Mouse (Mus musculus) heart, adult 11 months (tissue): ENCODE data around the gene Jak3.
"Not testable (repeated sequence)": the region's sequence is repeated elsewhere in the genome, so short reads cannot be mapped to it uniquely, and the experiment has no call there.

Source experiments
- DNase-seq: peaks from one replicate; pipeline ENCODE4 v3.0.0; 2022

The Jak3 gene

DNA sequence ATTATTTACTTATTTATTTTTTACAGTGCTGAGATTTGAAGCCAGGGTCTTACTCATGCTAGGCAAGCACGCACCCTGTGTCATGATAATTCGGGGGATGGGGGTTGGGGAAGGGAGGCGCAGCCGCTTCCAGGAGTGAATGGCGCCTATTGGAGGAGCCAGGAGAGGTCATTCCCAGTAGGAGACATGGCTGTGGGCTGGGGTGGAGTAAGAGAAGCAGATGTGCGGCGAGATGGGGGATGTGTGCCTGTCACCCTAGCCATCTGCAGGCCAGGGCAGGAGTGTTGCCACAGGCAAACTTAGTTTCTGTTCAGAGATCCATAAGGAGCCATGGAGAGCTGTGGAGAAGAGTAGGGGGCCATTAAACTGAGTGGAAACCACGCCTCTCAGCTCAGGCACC lies 11.5 kb downstream of the Jak3 start:
- DNase-seq, result no peak

DNA sequence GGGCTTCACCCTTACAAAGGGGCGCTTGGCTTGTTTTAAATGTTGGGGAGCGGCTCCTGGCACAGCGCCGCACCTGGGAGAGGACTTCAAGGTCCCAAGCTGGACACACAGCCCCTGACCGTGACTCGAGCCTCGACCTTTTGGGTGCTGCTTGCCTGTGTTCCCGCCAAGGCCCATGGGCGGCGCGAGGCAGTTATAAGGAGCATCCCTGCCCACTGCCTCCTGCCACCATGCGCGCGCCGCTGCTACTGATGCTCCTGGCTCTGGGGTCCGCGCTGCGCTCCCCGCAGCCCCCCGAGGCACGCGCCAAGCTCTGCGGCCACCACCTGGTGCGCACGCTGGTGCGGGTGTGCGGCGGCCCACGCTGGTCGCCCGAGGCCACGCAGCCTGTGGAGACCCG lies 12.9 kb downstream of the Jak3 start, which contains the start of gene Insl3:
Gene Insl3 (plus strand): TSS at position 187 of the 400 bp plus-strand sequence.
- DNase-seq, result no peak

DNA sequence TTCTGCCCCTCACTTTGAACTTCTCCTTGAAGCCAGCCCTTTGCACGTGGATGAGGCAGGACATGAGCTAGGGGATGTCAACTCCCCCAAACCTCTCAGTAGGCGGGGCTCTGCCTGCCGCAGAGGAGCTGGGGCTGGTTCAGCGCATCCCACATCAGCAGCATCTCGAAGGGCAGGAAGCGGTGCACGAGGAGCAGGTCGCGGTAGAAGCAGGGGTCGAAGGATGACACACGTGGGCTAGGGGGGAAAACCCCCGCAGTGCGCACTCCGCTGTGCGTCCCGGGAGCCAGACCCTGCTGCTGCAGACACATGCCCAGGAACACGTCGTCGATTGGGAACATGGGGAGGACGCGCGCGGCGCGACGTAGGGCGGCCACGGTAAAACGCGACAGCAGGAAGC lies 16.4 kb downstream of the Jak3 start:
- DNase-seq, result no peak

DNA sequence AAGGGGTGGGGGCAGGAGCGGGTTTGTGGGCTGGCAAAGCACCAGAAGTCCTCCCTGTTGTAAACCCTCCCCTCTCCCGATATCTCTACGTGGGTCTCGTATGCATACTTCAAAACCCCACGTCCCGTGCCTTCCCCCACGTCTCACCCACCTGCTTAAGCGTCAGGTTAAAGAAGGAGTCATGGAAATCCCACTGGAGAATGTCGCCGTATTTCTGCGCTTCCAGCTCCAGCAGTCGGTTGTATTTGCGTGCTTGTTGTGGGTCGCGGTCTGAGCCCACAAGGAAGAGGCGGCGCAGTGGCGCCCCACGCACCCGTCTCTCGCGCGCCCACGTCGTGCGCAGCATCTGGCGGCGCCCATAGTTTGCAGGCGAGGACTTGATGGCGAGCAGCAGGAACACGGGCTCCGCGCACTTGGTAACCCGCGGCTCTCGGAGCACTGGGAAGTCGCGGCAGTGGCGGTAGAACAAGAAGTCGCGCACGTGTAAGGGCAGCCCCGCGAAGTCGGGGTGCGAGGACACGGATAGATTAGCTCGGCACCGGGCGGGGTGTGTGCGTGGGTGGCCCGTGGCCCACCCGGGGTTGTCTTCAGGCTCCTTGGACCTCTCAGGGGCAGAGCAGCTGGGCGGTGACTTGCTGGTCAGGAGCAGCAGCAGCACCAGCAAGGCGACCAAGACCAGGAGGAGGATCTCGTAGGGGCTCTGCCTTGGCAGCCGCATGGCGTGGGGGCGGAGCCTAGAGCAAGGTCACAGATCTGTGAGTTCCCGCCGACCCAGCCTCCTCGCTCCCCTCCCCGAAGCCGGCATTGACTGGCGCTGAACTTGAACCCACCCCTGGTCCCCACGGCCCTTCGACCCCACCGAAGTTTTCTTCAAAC lies 17.3 kb downstream of the Jak3 start:
- DNase-seq, result no peak

DNA sequence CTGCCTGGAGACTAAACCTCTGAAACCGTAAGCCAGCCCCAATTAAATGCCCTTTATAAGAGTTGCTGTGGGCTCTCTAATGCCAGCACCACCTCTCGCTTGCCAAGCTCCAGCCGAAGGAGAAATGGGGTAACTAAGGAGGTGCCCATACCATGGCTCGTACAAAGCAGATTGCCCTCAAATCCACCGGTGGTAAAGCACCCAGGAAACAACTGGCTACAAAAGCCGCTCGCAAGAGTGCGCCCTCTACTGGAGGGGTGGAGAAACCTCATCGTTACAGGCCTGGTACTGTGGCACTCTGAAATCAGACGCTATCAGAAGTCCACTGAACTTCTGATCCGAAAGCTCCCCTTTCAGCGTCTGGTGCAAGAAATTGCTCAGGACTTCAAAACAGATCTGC lies 19.4 kb downstream of the Jak3 start:
- DNase-seq, result not testable (repeated sequence)

DNA sequence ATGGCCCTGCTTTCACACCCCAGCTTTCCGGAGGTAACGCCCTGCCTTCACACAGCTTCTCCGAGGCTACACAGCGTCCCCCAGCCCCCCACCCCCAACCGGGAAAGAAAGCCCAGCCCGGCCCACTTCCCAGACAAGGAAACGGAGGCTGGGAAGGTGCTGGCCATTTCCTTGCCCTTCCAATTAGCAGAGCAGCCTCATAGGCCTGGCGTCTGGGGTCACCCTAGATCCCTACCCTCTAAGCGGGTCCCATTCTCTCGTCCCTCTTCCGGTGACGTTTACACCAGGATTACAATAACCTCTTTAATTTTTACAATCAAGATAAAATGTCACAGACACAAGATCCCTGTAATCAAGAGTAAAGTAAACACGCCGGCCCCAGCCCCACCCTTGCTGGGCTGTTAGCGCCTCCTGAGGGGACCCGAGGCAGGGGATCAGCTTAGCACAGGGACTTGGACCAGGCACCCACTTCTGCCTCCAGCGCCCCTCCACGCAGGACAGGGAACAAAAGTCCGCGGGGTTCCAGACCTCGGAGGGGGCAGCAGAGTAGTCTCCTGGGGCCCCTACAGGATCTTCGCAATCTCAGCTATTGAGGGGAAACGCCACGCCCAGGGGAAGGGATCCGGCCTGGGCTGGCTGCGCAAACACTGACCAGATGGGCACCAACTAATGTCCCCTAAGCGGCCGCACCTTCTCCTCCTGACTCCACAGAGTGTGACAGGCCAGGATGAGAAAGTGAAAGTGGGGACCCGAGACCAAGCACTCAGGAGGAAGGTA lies 24.6 kb downstream of the Jak3 start:
- DNase-seq, result peak; percentile 98

DNA sequence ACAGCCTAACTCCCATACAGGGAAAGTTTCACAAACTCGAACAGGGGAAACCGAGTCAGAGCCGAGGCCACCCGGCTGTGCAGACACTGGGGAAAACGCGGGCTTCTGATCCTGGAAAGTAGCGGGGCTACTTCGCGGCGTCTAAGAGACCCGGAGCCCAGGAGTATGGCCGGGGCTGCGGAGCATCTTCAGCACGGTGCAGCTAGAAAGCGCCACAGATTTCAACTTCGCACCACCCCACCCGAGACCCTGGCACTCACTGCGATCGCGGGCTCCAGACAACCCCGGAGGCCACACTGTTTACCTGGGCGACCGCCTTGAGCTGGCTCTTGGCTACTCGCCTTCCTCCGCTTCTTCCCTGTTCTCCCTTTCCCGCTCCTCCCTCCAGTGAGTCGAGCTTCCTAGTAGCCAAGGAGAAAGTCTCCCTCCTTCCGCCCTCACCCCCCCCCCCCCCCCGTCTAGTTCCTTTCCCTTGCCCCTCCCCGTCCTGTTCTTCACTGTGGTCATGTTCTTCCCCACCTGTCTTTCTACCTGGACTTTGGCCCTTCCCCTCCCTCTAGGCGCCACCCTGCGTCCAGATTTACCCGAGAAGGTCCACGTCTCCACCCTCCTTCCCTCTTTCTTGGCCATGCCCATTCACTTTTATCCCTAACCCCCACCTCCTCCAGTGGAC lies 25.5 kb downstream of the Jak3 start, which contains the start of gene B3gnt3:
Gene B3gnt3 (minus strand): TSS at position 376 of the 673 bp plus-strand sequence.
- DNase-seq, result no peak

DNA sequence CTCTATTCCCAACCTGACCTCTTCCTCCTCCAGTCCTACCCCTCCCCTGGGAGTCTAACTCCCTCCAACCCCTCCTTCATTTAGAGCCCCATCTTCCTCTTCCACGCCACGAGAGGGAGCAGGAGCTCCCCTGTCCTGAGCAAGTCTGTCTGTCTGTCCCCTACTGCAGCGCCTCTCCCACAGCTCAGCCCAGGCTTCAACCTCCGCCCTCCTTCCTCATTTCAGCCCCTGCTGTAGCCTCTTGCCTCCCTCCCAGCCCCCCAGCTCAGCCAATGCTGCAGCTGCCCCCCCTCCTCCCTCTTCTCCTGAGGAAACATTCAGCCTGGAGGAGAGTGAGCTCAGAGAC lies 26.0 kb downstream of the Jak3 start:
- no peak for DNase-seq

DNA sequence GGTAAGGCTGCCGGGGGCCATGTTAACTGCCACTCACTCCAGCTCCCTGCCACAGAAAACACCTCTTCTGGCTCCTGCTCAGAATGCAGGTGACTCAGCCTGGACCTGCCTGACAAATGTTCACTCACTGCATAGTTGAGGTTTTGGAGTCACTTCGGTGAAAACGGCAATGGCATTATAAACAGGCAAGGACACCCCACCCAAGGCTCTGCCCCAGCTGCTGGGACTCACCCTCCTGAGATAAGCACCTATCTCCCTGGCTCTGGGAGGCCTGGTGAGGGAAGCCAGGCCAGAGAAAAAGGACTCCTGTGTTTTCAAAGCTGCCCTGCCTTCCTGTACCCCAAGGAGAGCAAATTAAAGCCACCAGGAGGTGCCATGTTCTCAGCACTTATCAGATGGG lies 26.8 kb downstream of the Jak3 start:
- DNase-seq, result no peak

DNA sequence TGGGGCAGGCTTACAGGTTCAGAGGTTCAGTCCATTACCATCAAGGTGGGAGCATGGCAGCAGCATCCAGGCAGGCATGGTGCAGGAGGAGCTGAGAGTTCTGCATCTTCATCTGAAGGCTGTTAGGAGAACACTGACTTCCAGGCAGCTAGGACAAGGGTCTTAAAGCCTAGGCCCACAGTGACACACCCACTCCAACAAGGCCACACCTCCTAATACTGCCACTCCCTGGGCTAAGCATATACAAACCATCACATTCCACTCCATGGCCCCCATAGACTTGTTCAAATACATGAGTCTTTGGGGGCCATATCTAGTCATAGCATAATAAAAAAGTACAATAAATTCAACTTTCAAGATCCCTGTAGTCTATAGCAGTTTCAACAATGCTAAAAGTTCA lies 27.3 kb downstream of the Jak3 start:
- DNase-seq, result not testable (repeated sequence)

DNA sequence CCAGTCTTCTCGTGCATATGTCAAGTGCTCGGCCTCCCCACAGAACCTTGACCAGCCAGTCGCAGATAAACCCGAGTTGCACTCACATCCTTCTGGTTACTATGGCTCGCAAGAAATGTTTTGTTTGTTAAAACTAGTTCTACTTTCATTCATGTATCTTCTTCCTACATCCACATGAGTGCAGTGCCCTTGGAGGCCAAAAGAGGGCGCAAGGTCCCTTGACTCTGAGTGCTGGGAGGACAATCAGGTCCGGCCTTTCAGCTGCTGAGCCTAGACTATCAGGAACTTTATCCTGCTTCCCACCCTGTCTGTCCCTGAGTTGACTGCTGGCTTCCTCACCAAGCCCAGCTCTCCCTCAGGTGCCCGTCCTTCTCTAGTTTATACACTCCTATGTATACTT lies 31.8 kb downstream of the Jak3 start:
- no peak for DNase-seq

DNA sequence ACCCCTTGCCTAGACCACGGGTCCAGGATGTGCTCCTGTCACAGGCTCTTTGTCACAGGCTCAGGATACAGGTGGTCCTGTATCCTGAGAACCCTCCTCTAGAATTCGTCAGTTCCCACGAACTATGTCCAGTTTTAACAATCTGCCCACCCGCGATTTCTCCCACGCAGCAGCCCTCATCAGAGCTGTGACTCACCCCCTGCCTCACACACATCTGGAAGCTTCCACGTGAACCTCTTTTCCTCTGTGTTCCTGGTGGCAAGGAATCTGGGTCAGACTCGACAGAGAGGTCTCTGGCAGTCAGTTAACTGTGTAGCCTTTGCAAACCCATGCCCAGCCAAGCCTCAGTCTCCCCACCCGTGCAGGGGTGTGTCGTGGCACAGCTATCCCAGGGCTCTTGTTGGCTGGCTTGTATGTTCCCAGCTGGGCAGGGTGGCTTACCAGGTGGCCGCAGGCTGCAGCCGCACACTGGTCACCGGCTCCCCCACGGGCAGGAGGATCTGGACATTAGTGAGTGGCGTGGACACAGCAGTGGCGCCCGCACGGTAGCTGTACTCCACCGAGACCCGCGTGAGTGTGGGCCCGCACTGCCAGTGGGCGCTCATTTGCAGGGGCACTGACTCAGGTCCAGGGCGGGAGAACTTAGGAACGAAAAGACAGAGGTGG lies 33.2 kb downstream of the Jak3 start:
- peak; percentile 88 for DNase-seq

DNA sequence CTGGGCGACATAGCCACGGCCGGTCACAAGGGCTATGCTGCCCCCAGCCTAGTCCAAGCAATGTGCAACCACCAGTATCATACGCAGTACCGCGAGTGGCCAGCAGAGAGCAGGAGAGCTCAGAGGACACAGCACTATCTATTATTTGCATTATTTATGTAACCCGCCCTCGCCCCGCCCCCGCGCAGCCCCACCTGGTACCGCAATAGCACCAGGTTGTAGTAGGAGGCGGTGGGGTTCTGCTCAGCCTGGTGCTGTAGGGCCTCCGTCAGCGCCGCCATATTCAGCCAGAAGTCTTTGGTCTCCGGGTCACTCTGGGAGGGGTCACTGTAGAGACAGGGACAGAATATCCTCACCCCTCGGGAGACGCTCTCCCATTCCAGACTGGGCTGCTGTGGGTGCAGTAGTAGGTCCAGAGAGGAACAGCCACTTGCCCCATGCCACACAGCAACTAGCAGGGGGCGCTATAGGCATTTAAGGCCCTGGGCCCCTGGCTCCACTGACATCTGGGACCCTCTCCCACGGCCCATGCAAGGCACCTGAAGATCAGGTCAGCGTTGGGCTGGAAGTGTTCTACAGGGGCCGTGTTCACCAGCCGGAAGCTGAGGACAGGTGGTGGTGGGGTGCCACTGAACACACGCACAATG lies 33.8 kb downstream of the Jak3 start:
- DNase-seq, result peak; percentile 95

DNA sequence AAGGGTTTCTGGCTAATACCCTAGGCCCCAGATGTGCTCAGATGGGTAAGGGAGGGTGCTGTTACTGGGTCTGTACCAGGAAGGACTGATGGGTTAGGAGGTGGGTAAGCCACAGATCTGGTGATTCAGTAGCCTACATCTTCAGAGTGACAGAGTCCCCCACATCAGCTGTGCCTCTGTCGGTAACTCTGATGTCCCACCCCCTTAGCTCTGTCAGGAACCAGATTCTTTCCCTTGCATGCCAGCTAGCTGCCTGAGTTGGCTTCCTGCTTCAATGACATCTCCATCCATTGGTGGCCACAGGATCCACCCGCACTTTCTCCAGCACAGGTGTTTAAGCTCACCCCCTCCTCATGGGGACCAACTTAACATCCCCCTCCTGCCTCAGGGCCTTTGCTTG lies 35.5 kb downstream of the Jak3 start:
- DNase-seq, result no peak

DNA sequence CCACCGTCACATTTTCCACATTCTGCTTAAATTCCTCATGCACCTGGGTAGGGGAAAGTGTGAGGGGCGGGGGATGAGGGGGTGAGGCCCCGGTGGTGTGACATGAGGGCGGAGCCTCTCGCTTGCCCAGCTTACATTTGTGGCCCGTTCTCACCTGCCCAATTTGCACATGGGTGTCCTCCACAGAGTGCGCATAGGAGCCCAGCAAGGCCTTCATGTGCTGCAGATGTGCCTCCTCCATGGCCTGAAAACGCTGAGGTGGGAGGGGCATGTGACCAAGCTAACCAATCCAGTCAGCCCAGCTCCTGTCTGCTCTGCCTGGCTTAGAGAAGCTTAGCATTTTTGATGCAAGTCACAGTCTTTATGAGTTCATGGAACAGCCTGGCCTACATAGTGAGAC lies 39.4 kb downstream of the Jak3 start:
- no peak for DNase-seq

DNA sequence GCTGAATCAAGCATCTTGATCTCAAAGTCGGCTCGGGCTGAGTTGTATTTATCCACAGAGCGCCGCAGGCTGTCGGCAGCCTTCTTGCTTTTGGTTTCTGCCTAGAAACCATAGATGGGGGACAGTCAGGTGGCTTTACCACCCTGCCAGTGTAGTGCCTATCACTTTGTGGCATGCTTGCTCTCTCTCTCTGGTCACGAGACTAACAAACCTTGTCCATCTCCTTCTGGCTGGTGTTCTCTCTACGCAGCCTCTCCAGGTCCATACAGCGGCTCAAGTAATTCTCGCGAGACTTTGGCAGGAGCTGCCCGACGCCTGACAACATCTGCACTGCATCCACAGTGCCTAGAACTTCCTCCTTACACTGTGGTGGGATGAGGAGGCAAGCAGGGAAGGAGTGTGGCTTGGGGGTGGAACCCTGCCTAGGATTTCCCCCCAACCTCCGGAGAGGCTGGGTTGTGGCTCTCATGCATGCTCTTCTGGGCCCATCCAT lies 40.5 kb downstream of the Jak3 start:
- no peak for DNase-seq

DNA sequence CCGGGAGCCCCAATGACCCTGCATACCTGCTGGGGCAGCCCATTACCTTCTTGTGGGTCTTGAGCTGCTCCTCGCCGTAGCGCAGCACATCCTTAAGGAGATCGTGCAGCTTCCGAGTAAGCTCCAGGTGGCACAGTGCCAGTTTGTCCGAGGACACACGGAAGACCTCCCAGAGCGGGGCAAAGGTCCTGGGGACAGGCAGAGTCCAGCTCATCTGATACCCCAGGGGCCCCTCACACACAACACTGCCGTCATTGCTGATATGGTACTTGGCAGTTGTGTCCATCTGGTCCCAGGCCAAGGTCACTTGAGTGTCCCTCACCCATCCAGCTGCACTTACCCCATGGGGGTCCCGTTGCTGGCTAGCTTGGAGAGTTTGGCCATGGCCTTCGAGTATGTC lies 41.0 kb downstream of the Jak3 start:
- peak; percentile 89 for DNase-seq

DNA sequence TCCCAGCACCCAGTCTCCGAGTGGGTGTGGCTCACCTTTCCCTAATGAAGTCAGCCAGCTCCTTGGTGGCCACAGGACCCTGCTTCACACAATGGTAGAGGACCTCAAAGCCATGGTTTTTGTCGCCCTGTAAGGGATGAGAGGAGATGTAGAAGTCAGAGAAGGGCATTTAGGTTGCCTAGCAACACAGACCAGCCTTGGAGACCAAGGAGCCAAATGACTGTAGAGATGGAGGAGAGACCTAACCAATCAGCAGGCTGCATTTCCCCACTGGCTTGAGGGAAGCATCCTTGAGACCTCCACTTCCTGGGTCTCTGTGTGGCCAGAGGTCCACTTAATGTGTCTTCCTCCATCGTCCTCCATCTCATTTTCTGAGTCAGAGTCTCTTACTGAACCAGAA lies 42.2 kb downstream of the Jak3 start:
- no peak for DNase-seq

DNA sequence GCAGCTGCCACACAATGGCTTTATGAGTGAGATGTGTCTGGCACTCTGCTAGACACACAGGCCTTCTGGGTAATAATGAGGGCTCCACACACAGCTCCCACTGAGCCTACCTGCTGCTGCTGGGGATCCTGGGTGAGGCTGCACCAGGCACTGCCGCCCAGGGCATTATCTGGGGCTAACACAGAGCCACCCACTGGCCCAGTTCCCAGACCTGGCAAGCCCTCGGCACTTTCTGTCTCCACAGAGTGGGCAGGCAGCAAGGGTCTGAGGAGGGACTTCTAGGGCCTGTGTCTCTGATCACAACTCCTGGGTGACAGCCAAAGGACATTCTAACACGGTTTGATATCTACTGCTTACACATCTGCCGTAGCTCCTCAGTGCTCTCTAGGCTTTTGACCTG lies 43.1 kb downstream of the Jak3 start:
- DNase-seq, result no peak

DNA sequence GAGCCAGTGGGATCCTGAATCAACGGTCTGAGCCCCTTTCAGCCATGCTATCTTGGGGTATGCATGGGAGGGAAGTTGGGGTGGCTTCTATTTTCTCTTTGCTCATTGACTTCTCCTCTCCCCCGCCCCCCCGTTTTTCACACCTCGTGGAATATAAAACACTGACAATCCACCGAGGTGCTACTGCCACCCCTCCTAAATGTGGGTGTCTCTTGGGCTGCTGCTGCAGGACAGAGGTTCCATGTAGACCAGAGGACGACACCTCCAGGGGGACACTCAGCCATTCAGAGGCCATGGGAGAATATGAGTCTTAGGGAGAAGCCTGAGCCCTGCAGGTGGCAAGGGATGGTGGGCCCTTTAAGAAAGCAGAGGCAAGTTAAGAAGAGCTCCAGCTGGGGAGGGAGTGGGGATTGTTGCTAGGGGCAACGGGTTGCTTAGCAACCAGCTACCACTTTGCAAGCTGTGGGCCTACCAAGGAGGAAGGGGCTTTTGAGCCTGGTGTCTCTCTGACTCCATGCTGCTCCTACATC lies 43.9 kb downstream of the Jak3 start:
- DNase-seq, result no peak

DNA sequence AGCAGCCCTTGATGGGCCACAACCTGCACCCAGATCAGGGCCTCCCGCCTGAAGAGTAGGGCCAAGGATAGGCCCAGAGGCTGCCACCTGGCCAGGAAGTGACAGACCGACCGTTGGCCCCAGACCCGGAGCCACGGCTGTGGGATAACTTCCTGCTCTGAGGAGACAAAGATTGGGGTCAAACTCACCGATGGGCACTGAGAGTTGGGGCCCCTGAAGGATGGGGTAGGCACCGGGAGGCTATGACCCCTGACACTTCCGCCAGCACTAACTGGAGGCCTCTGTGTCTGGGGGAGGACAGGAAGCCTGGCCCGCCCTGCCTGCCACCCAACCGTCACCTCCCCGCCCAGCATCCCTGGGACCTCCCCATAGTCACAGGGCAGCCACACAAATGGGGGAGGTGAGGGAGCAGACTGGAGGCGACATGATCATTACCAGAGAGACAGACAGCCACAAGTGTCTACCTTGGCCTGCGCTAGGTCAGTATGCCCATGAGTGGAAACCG lies 47.0 kb downstream of the Jak3 start:
- no peak for DNase-seq

DNA sequence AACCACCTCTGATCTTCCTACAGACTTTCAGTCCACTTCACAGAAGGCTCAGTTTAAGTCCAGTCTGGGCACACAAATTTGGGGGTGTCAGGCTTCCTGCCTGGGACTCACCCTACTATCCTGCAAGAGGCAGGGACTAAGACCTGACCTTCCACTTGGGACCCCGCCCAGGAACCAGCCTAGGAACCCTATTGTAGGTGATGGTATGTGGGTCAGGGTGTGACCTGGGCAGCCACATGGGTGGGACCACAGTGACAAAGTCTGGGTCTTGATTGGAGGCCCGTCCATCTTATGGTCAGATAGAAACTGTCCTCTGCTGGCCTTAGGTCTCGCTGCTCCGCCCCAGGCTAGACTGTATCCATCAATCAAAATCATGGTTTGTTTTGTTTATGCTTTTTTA lies 48.3 kb downstream of the Jak3 start:
- DNase-seq, result no peak
